Mouse (Mus musculus) embryonic facial prominence, embryonic 11.5 days (tissue): ENCODE data around the gene Ropn1l. TPM values are rescaled to one million over a fixed set of nuclear protein-coding genes. Genes with fewer than 3 reads are reported as not detected.

ENCODE experiments used
- ATAC-seq: fragments of 200-750 bp; cut with Nextera tagmentation; replicated peaks from 2 replicates; pipeline ENCODE4 v1.8.0; 2017; ENCODE audit warnings: low read depth; ENCODE audit not compliant: insufficient number of reproducible peaks, low FRiP score, low TSS enrichment
- DNase-seq: peaks from one replicate; pipeline ENCODE4 v3.0.0-alpha.2; 2015; ENCODE audit warnings: low spot score
- H3K27ac ChIP-seq: fragments of 300-500 bp; sonication (generic); replicated peaks from 2 replicates; pipeline ENCODE4 v1.5.1; 2014; ENCODE audit warnings: mild to moderate bottlenecking, low read depth, low read length, control low read depth
- H3K27me3 ChIP-seq: fragments of 300-500 bp; sonication (generic); 2 replicates; pipeline ENCODE4 v1.6.1; 2014; ENCODE audit warnings: mild to moderate bottlenecking, low read length, moderate library complexity, mixed read lengths; ENCODE audit not compliant: control insufficient read depth, insufficient read depth
- H3K36me3 ChIP-seq: fragments of 300-500 bp; sonication (generic); replicated peaks from 2 replicates; pipeline ENCODE4 v1.6.1; 2014; ENCODE audit warnings: low read depth, mild to moderate bottlenecking, low read length, moderate library complexity, mixed read lengths; ENCODE audit not compliant: control insufficient read depth, insufficient read depth
- H3K4me1 ChIP-seq: fragments of 300-500 bp; sonication (generic); 2 replicates; pipeline ENCODE4 v1.6.1; 2014; ENCODE audit warnings: low read length, mixed read lengths; ENCODE audit not compliant: control insufficient read depth, insufficient read depth
- H3K4me2 ChIP-seq: fragments of 300-500 bp; sonication (generic); 2 replicates; pipeline ENCODE4 v1.6.1; 2014; ENCODE audit warnings: low read depth, mild to moderate bottlenecking, control low read depth, low read length, moderate library complexity
- H3K4me3 ChIP-seq: fragments of 300-500 bp; sonication (generic); 2 replicates; pipeline ENCODE4 v1.5.1; 2014; ENCODE audit warnings: low read depth, low read length, control low read depth
- H3K9ac ChIP-seq: fragments of 300-500 bp; sonication (generic); replicated peaks from 2 replicates; pipeline ENCODE4 v1.6.1; 2014; ENCODE audit warnings: mild to moderate bottlenecking, control low read depth, low read length
- H3K9me3 ChIP-seq: fragments of 300-500 bp; sonication (generic); replicated peaks from 2 replicates; pipeline ENCODE4 v1.6.1; 2016; ENCODE audit warnings: mild to moderate bottlenecking, low read length, inconsistent platforms, mixed read lengths; ENCODE audit not compliant: control insufficient read depth
- WGBS: fragments of 180-500 bp; shearing (Covaris S2); extraction: QIAGEN DNeasy Blood & Tissue Kit; methylation state at CpG from one replicate; pipeline ENCODE4 v1.1.7; 2014; 5-methylcytosine and 5-hydroxymethylcytosine counted together
- polyA plus RNA-seq: library from polyadenylated mRNA; unstranded; fragments of >200 nt; fragmentation: Nextera tagmentation; extraction: Ambion mirVana; gene quantifications from 2 replicates; pipeline ENCODE4 v1.2.1, GENCODE M21; 2014

Ropn1l gene
- polyA plus RNA-seq, 1 experiment from 2014 or later = 2.7 TPM

DNA sequence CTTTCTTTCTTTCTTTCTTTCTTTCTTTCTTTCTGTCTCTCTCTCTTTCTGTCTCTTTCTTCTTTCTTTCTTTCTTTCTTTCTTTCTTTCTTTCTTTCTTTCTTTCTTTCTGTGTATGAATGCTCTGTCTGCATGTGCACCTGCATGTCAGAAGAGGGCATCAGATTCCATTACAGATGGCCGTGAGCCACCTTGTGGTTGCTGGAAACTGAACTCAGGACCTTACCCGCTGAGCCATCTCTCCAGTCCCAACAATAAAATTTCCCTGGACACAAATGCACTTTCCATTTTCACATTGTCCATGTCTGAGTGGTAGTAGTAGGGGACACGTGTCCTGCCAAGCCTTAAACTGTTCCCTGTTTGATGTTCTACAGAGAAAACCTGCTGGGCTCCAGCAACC, 26.1 kb downstream of the Ropn1l start:
- ATAC-seq (no peak), DNase-seq (no peak)
- Histone ChIP-seq H3K9me3 (no peaks in the 10 kb centered on the region), H3K36me3 (no peaks in the 10 kb centered on the region), H3K4me1 (no peaks in the 10 kb centered on the region), H3K4me2 (no peak overlapping the region), H3K27ac (no peak overlapping the region), H3K4me3 (no peak overlapping the region), H3K27me3 (no peaks in the 10 kb centered on the region), H3K9ac (no peak overlapping the region)
- WGBS = 55% methylated on average over 3 of the region's 3 CpGs

GRCm38 (mm10) chr15:31426066-31426706, 27.4 kb downstream of the Ropn1l start:
- 54% methylated on average over 8 of the region's 8 CpGs for WGBS
- no peak overlapping the region for H3K27ac ChIP-seq
- H3K4me3 ChIP-seq = no peak overlapping the region
- ATAC-seq = peak; percentile 23; the same call in 1 of the 2 replicates
- no peaks in the 10 kb centered on the region for H3K27me3 ChIP-seq
- no peaks in the 10 kb centered on the region for H3K36me3 ChIP-seq
- H3K4me1 ChIP-seq = no peaks in the 10 kb centered on the region
- no peaks in the 10 kb centered on the region for H3K9me3 ChIP-seq
- H3K9ac ChIP-seq = no peak overlapping the region
- DNase-seq = no peak
- H3K4me2 ChIP-seq = no peak overlapping the region

DNA sequence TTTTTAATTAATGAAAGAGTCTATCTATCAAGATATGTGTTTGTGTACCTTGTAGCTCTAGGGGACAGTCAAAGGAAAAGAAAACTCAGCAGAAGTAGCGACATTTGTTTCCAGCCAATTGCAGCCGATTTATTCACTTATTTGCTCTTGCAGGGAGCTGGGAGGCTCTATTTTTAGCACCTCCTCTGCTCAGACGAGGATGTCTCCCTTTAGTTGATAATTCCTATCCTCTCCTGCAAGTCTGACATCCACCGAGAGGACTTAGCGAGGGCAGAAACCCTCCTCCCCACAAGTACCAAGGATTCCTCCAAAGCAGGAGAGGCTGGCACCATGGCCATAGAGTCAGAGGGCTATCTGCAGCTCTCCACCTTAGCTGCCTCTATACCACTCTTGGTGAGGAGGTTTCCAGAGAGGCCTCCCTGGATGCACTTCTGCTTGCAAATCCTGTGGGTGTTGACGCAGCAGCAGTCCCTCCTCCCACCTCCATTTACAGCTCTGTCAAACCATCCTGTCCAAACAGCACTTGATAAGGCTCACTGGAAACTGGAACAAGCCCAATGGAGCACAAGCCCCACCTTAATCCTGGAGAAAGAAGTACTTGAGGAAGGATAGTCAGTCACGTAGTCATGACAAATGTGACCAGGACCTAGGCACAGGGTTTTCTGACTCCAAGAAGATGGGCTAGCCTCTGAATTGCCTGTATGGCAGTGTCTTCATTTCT, 30.7 kb downstream of the Ropn1l start:
- WGBS = 71% methylated on average over 7 of the region's 7 CpGs
- no peak for DNase-seq

GRCm38 (mm10) chr15:31419037-31419436, 34.5 kb downstream of the Ropn1l start:
- no peaks in the 10 kb centered on the region for H3K36me3 ChIP-seq
- no peak overlapping the region for H3K9ac ChIP-seq
- no peak overlapping the region for H3K4me3 ChIP-seq
- no peaks in the 10 kb centered on the region; the same call in 1 of the 2 replicates for H3K4me1 ChIP-seq
- H3K4me2 ChIP-seq = no peak overlapping the region
- H3K27me3 ChIP-seq = no peaks in the 10 kb centered on the region
- WGBS = 42% methylated on average over 9 of the region's 9 CpGs
- H3K27ac ChIP-seq = no peak overlapping the region
- DNase-seq = peak; percentile 35
- no peak for ATAC-seq
- no peaks in the 10 kb centered on the region for H3K9me3 ChIP-seq

More for the DNA sequence above, 30.7 kb downstream of the Ropn1l start:
- no peaks in the 10 kb centered on the region for H3K9me3 ChIP-seq
- H3K4me1 ChIP-seq = no peaks in the 10 kb centered on the region
- H3K27me3 ChIP-seq = no peaks in the 10 kb centered on the region
- ATAC-seq = no peak
- H3K36me3 ChIP-seq = no peaks in the 10 kb centered on the region
- H3K4me3 ChIP-seq = no peak overlapping the region
- H3K27ac ChIP-seq = no peak overlapping the region
- no peak overlapping the region for H3K4me2 ChIP-seq
- H3K9ac ChIP-seq = no peak overlapping the region

- Histone ChIP-seq H3K27me3 (no peaks in the 10 kb centered on the region), H3K9me3 (no peaks in the 10 kb centered on the region), H3K9ac (no peak overlapping the region), H3K4me2 (no peak overlapping the region), H3K4me1 (no peaks in the 10 kb centered on the region; the same call in 1 of the 2 replicates), H3K4me3 (no peak overlapping the region), H3K36me3 (no peaks in the 10 kb centered on the region), H3K27ac (no peak overlapping the region)
- ATAC-seq (no peak), DNase-seq (no peak)
- WGBS = 37% methylated on average over 7 of the region's 7 CpGs
These were observed 34.9 kb downstream of the Ropn1l start for GRCm38 (mm10) chr15:31418686-31419024.

- DNase-seq (no peak), ATAC-seq (no peak; the same call in 1 of the 2 replicates)
- H3K27ac ChIP-seq = no peak overlapping the region
- H3K4me3 ChIP-seq = no peak overlapping the region
- no peaks in the 10 kb centered on the region; the same call in 1 of the 2 replicates for H3K4me1 ChIP-seq
- no peak overlapping the region for H3K9ac ChIP-seq
- no peak overlapping the region for H3K4me2 ChIP-seq
- H3K9me3 ChIP-seq = no peaks in the 10 kb centered on the region
- H3K27me3 ChIP-seq = no peaks in the 10 kb centered on the region
- 64% methylated on average over 21 of the region's 21 CpGs for WGBS
- H3K36me3 ChIP-seq = no peaks in the 10 kb centered on the region
These were observed 35.5 kb downstream of the Ropn1l start for GRCm38 (mm10) chr15:31417796-31418685.

DNA sequence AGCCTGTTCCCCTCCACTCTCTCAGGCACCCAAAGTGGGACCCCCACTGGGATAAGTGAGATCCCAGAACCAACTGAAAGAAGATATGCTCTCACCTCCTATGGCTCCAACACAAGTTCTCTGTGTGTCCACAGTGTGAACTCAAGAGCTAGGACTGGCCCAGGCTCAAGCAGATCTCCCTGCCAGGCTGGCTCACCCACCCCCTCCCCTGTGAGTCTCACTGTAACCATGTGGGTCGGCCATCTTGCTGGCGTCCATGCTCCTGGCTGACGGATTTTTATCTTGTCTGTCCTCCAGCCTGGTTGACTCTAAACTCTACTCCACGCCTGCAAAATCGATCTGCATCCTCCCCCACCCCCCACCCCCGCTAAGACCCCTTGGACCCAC, 36.1 kb downstream of the Ropn1l start:
- Histone ChIP-seq H3K4me1 (no peaks in the 10 kb centered on the region; the same call in 1 of the 2 replicates), H3K9me3 (no peaks in the 10 kb centered on the region), H3K4me3 (no peak overlapping the region), H3K9ac (no peak overlapping the region), H3K4me2 (no peak overlapping the region), H3K36me3 (no peaks in the 10 kb centered on the region), H3K27ac (no peak overlapping the region), H3K27me3 (no peaks in the 10 kb centered on the region)
- DNase-seq (no peak), ATAC-seq (no peak; the same call in 1 of the 2 replicates)
- 85% methylated on average over 5 of the region's 6 CpGs for WGBS
